Mouse (Mus musculus) gastrocnemius, adult 2 months (tissue): ENCODE measurements at regions not wholly inside any gene's neighbourhood (a gene's known extent, or its start where the extent isn't known, plus 50 kb on each side); places are given as distances from the start of the nearest gene placed in this dataset.

Source experiments
- DNase-seq: peaks from one replicate; pipeline ENCODE4 v3.0.0; 2022
- H3K27ac ChIP-seq: fragments of 200-600 bp; 2 replicates; pipeline ENCODE4 v1.8.1; 2022; ENCODE audit warnings: mild to moderate bottlenecking
- H3K4me3 ChIP-seq: fragments of 200-600 bp; 2 replicates; pipeline ENCODE4 v1.8.1; 2022; ENCODE audit warnings: mild to moderate bottlenecking, moderate library complexity
- CTCF ChIP-seq: fragments of 200-600 bp; IDR thresholded peaks from 2 replicates; pipeline ENCODE4 v1.8.1; 2022; ENCODE audit warnings: antibody characterized with exemption, mild to moderate bottlenecking, moderate library complexity
- intact Hi-C: fragments of 180-260 bp; cut with DNase I; formaldehyde crosslinking; loops from one replicate; pipeline ENCODE4 v1.15.1; 2025

- Histone ChIP-seq H3K27ac (no peak overlapping the region), H3K4me3 (no peak overlapping the region)
- TF ChIP-seq CTCF: no peak
- DNase-seq: no peak
- intact Hi-C loops: no loop called here
Observed at GRCm38 (mm10) chr9:99980734-99981133, 104.8 kb upstream of the Sox14 start.

- no peak for DNase-seq
- intact Hi-C loops: no loop called here
- TF ChIP-seq CTCF: no peak
- Histone ChIP-seq H3K27ac (no peak overlapping the region), H3K4me3 (no peak overlapping the region)
Observed at GRCm38 (mm10) chr9:99961561-99961960, 85.6 kb upstream of the Sox14 start.

- DNase-seq: no peak
- no peak for TF ChIP-seq CTCF
- intact Hi-C loops: no loop called here
- Histone ChIP-seq H3K4me3 (no peak overlapping the region), H3K27ac (no peak overlapping the region)
Observed at GRCm38 (mm10) chr9:99954720-99955119, 78.8 kb upstream of the Sox14 start.

DNA sequence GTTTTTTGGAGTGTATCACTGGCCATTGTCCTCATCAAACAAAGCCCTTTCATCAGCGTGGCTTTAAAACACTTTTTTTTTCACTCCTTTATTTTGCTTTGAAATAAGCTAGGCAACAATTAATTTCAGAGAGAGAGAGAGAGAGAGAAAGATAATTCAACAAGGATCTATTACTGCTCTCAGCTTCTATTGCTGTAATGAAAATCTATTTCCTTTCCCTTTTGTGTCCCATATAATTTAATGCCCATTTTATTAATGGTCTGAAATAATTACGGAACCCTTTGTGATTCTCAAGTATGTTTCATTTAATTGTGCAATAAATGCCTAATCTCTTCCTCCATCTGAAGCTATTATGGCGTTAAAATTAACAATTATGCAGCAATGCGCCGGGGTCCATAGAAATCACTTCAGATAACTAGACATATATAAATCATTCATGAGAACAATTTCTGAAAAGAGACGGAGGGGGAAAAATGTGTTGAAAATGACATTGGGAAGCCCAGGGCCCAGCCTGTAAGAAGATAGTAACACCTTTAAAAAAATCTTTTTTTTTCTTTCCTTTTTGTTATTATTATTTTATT lies 78.2 kb upstream of the Sox14 start:
- Histone ChIP-seq H3K4me3 (no peak overlapping the region), H3K27ac (no peak overlapping the region)
- no peak for TF ChIP-seq CTCF
- intact Hi-C loops: no loop called here
- DNase-seq: no peak
